Mouse (Mus musculus) cerebellum, adult 2 months (tissue): ENCODE measurements at regions not wholly inside any gene's neighbourhood (a gene's known extent, or its start where the extent isn't known, plus 50 kb on each side); places are given as distances from the start of the nearest gene placed in this dataset.

Source experiments
- CTCF ChIP-seq: fragments of 200-500 bp; IDR thresholded peaks from 2 replicates; pipeline ENCODE4 v1.5.1; 2011; ENCODE audit warnings: low read depth, mild to moderate bottlenecking, control low read depth, low read length, moderate library complexity, borderline replicate concordance; ENCODE audit not compliant: insufficient read depth
- POLR2A ChIP-seq: fragments of 200-500 bp; IDR thresholded peaks from 2 replicates; pipeline ENCODE4 v1.6.1; 2011; ENCODE audit warnings: low read length, control low read depth, borderline replicate concordance; ENCODE audit not compliant: insufficient read depth

DNA sequence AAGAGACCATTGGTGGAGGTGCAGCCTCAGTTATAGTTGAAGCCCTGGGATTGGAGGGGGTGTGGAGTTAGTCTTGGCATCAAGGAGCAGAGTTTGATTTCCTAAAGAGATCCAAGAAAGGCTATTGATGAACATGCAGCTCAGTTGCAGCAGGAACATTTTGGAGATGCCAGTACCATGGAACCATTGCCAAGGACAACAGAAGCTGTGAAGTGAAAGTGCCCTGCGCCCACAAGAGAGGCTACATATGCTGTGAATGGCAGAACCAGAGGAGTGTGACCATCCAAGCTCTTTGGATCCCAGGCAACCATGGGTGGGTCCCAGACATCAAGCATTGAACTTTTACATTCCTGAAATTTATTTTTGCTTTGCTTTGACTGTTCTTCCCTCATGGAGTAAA, 539.2 kb upstream of the Mpdz start:
- TF ChIP-seq CTCF (no peak), POLR2A (no peak)
